Mouse (Mus musculus) B cell, adult 2 months (primary cell): Measurements from ENCODE around the gene Fastkd2.
A peak's percentile ranks its signal among the peaks of the same experiment; 100 is the strongest.

ENCODE experiments used
- DNase-seq, 2 experiments: peaks; one replicate each; pipeline ENCODE4 v3.0.0; 2022

The Fastkd2 gene

GRCm38 (mm10) chr1:63730240-63730771 lies at the start of gene Fastkd2, which contains the start of gene Mdh1b:
Fastkd2 (plus strand) TSS chr1:63730614.
Mdh1b (minus strand) TSS chr1:63730318.
- peak; percentile 87 for DNase-seq

GRCm38 (mm10) chr1:63686827-63687226 lies 43.6 kb upstream of the Fastkd2 start, which contains the start of gene Dytn:
Dytn (minus strand) TSS chr1:63686927.
- no peak for DNase-seq

GRCm38 (mm10) chr1:63696861-63697260 lies 33.6 kb upstream of the Fastkd2 start:
- DNase-seq: no peak

- no peak for DNase-seq
These were observed 24.7 kb upstream of the Fastkd2 start for GRCm38 (mm10) chr1:63705733-63706132.

- no peak for DNase-seq
These were observed 21.5 kb upstream of the Fastkd2 start for GRCm38 (mm10) chr1:63708876-63709275.

- DNase-seq: no peak
These were observed 10.3 kb upstream of the Fastkd2 start for GRCm38 (mm10) chr1:63720161-63720560.

- DNase-seq: no peak
These were observed 618 bp upstream of the Fastkd2 start for GRCm38 (mm10) chr1:63729796-63730195.

GRCm38 (mm10) chr1:63756005-63756404 lies 25.6 kb downstream of the Fastkd2 start:
- DNase-seq: no peak

GRCm38 (mm10) chr1:63763212-63763694 lies 32.8 kb downstream of the Fastkd2 start:
- DNase-seq: peak; percentile 15 to 30

- no peak for DNase-seq
These were observed 33.5 kb downstream of the Fastkd2 start for GRCm38 (mm10) chr1:63763881-63764386.

- no peak for DNase-seq
These were observed 34.0 kb downstream of the Fastkd2 start for GRCm38 (mm10) chr1:63764395-63764794.

GRCm38 (mm10) chr1:63768112-63768511 lies 37.7 kb downstream of the Fastkd2 start:
- DNase-seq: no peak

GRCm38 (mm10) chr1:63769167-63769566 lies 38.8 kb downstream of the Fastkd2 start, which contains the start of gene 4933402D24Rik:
4933402D24Rik (minus strand) TSS chr1:63769267.
- no peak for DNase-seq

GRCm38 (mm10) chr1:63770309-63770708 lies 39.9 kb downstream of the Fastkd2 start:
- DNase-seq: no peak

GRCm38 (mm10) chr1:63776396-63776795 lies 46.0 kb downstream of the Fastkd2 start:
- no peak for DNase-seq

- DNase-seq: no peak
These were observed 46.7 kb downstream of the Fastkd2 start for GRCm38 (mm10) chr1:63776902-63777630.

- DNase-seq: no peak
These were observed 63.9 kb downstream of the Fastkd2 start for GRCm38 (mm10) chr1:63794326-63794725.
